Mouse (Mus musculus): ENCODE measurements around the gene Lrrc36. TPM values are rescaled to one million over a fixed set of nuclear protein-coding genes. Genes with fewer than 3 reads are reported as not detected.

Lrrc36 gene
- not detected for polyA plus RNA-seq (2017; shearing (Covaris generic))

DNA sequence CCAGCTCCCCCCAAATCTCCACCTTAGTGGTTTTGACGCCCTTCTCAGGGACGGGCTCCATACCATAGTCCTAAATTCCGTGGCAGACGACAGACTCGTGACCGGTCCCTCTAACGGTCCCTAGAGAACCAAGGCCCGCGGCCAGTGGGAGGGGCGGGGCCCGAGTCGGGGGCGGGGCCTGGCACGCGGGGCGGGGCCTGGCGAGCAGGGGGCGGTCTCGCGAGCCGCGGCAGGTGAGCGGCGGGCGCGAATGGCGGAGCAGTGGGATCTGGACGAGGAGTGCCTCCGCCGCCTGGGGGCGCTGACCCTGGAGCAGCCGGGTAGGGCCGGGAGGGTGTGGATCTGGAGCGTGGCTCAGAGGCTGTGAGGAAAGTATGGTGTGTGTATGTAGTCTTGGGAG is at the start of gene Lrrc36, which contains the start of gene Kctd19:
Lrrc36 (plus strand) TSS at position 181 of the 400 bp plus-strand sequence.
Kctd19 (minus strand) TSS at position 112 of the 400 bp plus-strand sequence.

DNA sequence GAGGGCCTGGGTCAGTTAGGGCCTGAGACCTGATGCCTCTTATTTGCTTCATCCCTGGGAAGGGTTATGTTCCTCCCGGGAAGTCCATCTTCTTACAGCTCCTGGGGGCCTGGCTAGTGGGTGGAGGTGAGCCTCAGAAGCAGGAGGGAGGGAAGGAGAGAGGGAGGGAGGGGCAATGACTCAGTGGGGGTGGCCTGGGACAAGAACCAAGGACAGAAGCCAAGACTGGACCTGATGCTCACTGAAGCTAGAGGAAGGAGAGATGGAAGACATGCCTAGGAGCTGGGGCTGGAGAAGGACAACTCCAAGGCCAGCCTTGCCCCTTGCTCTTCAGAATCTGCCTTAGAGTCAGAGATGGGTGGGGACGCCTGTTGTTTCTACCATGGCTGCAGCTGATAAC is 40.3 kb upstream of the Lrrc36 start, which contains the start of gene Plekhg4:
Plekhg4 (plus strand) TSS at position 243 of the 400 bp plus-strand sequence.

DNA sequence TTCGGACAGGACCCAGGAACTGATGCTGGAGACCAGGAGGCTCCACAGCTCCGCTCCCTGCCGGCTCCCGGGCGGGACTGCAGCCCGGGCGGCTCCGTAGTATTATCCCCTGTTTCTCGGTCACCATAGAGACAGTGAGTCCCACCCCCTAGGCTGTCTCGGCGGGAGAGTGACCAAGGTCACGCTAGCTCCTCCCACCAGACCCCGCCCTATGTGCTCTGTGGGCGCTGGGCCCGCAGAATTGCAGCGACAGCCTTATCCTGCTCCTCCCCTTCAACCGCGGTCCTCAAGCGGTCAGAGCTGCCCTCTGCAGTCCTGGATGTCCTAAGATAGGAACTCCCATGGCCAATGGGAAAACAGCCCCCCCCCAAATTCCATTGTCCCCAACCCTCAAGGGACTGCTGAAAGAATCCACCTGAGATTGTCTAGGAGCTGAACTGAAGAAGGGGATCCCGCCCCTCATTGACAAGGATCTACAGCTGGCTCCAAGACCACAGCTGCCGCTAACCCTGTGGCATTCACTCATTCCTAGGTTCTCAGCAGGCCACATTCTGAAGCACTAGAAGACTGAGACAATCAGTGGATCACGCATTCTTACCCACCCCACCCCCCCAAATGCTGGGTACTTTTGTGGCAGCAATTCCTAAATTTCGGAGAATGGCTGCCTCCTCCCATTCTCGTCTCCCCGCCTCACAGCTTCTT is 58.1 kb downstream of the Lrrc36 start, which contains the start of gene Tppp3:
Tppp3 (minus strand) TSS at position 213 of the 702 bp plus-strand sequence.

DNA sequence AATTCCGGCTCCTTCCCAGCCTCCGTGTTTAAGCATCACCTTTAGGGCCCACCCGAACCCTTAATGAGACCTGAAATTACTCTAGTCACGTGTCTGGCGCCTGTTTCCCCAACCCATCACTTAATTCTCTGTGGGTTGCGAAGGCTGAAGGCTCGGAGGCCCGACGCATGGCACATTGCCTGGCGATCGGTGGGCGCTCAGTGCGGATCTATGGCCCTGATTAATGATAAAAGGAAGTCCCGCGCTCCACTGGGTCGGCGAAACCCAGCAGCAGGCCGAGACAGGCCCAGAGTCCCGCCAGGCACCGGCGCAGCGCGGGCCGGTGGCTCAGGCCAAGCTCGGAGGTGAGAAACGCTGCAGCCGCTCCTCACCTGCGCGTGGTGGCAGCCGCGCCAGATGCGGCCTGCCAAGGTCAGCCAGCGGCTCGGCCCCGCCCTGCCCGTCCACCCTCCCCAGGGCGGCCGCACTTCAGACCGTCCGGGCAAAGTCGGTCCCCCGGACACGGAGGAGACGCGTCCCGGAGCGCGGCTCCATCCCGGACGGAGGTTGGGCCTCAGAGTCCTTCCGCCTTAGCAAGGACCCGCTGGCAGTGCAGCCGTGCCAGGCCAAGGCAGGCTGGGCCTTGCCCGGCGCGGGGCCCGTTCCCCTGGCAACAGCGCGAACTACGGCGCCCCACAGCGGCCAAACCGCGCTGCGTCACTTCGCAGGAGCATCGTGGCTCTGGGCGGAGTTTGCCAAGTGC is 83.2 kb downstream of the Lrrc36 start, which contains the start of gene Zdhhc1:
Zdhhc1 (minus strand) TSS at position 464 of the 742 bp plus-strand sequence.

Other genes with a start within 250 kb of the Lrrc36 start
- 118 TPM for gene Cbfb, start 242.9 kb upstream of the Lrrc36 start, polyA plus RNA-seq (2017; shearing (Covaris generic))
- 27.3 TPM for gene D230025D16Rik, start 188.4 kb upstream of the Lrrc36 start, polyA plus RNA-seq (2017; shearing (Covaris generic))
- 0.92 TPM for gene B3gnt9, start 158.4 kb upstream of the Lrrc36 start, polyA plus RNA-seq (2017; shearing (Covaris generic))
- 80.1 TPM for gene Tradd, start 149.0 kb upstream of the Lrrc36 start, polyA plus RNA-seq (2017; shearing (Covaris generic))
- gene Fbxl8, start 148.9 kb upstream of the Lrrc36 start, polyA plus RNA-seq (2017; shearing (Covaris generic)) = 21.7 TPM
- gene Hsf4, start 143.8 kb upstream of the Lrrc36 start, polyA plus RNA-seq (2017; shearing (Covaris generic)) = 0.80 TPM
- not detected for gene Nol3, start 137.4 kb upstream of the Lrrc36 start, polyA plus RNA-seq (2017; shearing (Covaris generic))
- gene 4931428F04Rik, start 123.7 kb upstream of the Lrrc36 start, polyA plus RNA-seq (2017; shearing (Covaris generic)) = 1.3 TPM
- gene Exoc3l, start 117.5 kb upstream of the Lrrc36 start, polyA plus RNA-seq (2017; shearing (Covaris generic)) = 1.5 TPM
- 168 TPM for gene E2f4, start 115.9 kb upstream of the Lrrc36 start, polyA plus RNA-seq (2017; shearing (Covaris generic))
- gene Elmo3, start 108.0 kb upstream of the Lrrc36 start, polyA plus RNA-seq (2017; shearing (Covaris generic)) = 9.4 TPM
- 4.7 TPM for gene Lrrc29, start 87.3 kb upstream of the Lrrc36 start, polyA plus RNA-seq (2017; shearing (Covaris generic))
- 127 TPM for gene Tmem208, start 87.2 kb upstream of the Lrrc36 start, polyA plus RNA-seq (2017; shearing (Covaris generic))
- 1.7 TPM for gene Fhod1, start 65.6 kb upstream of the Lrrc36 start, polyA plus RNA-seq (2017; shearing (Covaris generic))
- 0.91 TPM for gene Slc9a5, start 64.7 kb upstream of the Lrrc36 start, polyA plus RNA-seq (2017; shearing (Covaris generic))
- not detected for gene Plekhg4, start 40.3 kb upstream of the Lrrc36 start, polyA plus RNA-seq (2017; shearing (Covaris generic))
- gene Kctd19, start 69 bp upstream of the Lrrc36 start, polyA plus RNA-seq (2017; shearing (Covaris generic)) = 0.10 TPM
- 0.35 TPM for gene Tppp3, start 58.0 kb downstream of the Lrrc36 start, polyA plus RNA-seq (2017; shearing (Covaris generic))
- gene Zdhhc1, start 83.3 kb downstream of the Lrrc36 start, polyA plus RNA-seq (2017; shearing (Covaris generic)) = 5.9 TPM
- gene Hsd11b2, start 105.2 kb downstream of the Lrrc36 start, polyA plus RNA-seq (2017; shearing (Covaris generic)) = not detected
- gene Atp6v0d1, start 152.5 kb downstream of the Lrrc36 start, polyA plus RNA-seq (2017; shearing (Covaris generic)) = 46.7 TPM
- gene Ripor1, start 191.7 kb downstream of the Lrrc36 start, polyA plus RNA-seq (2017; shearing (Covaris generic)) = 25.5 TPM
- gene Ctcf, start 223.0 kb downstream of the Lrrc36 start, polyA plus RNA-seq (2017; shearing (Covaris generic)) = 206 TPM
- 1.1 TPM for gene Agrp, start 223.8 kb downstream of the Lrrc36 start, polyA plus RNA-seq (2017; shearing (Covaris generic))